Mouse (Mus musculus) mammary gland, adult 2 months (tissue): ENCODE data around the gene L1cam. TPM values are rescaled to one million over a fixed set of nuclear protein-coding genes. Genes with fewer than 3 reads are reported as not detected.

Experiments
- polyA plus RNA-seq: library from polyadenylated mRNA; depleted of rRNA; stranded (reverse); fragments of >200 nt; gene quantifications from 2 replicates; pipeline ENCODE4 v1.2.3, GENCODE M21; 2012; ENCODE audit warnings: low replicate concordance; rRNA removed

L1cam gene
- 3.8 and 4.2 TPM in 2 replicates for polyA plus RNA-seq

DNA sequence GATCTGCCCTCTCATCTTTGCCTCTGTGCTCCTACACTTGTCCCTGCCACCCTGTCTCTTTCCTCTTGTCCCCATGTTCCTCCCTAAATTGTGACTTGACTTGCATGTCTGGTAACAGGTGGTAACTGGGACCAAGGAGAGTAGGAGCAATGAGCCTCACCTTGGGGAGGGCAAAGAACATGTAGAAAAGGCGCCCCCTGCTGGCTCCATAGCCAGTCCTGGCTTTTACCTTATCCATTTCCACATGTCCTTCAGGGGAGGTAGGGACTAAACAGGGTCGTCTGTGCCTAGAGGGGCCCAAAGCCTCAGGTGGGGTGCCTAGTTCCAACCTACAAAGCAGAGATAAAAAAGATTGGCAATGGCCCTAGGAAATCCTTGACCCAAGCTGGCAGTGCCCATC, at the start of gene L1cam:
L1cam (minus strand) TSS at position 387 of the 400 bp plus-strand sequence.

GRCm38 (mm10) chrX:73930402-73931062, 34.6 kb upstream of the L1cam start, which contains the start of gene Renbp:
Gene Renbp, minus strand, starts transcription at chrX:73930850.

GRCm38 (mm10) chrX:73921823-73922549, 26.1 kb upstream of the L1cam start, which contains the start of the genes Arhgap4 and Naa10:
Gene Arhgap4, minus strand, starts transcription at chrX:73921870.
Gene Naa10, minus strand, starts transcription at chrX:73921944.

DNA sequence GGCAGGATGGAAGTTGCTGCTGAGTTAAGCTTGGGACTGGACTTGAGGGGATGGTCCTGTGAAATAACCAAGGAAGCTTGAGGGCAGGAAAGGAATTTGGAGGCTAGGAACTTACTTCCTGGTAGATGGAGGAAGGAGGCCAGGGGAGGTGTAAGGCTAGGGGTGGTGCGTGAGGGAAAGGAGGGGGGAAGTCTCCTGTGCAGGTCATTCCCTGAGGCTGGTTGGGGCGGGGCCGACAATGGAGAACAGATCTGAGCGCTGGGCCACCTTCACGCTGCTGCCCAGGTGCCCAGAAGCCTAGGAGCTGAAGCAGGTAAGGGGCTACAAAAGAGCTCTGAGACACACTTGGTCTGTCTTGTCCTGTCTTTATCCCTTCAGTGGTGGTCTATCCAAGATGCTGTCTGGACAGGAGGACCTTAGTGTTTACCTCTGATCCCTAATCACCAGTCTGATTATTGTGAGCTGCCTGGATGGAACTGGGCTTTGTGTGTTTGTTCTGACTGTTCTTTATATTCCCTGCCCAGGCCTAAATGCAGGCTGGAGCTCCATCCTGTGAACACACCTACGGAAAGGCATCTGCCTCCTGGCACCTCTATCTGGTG, 4.3 kb downstream of the L1cam start, which contains the start of gene Avpr2:
Avpr2 (plus strand) TSS at position 552 of the 602 bp plus-strand sequence.

GRCm38 (mm10) chrX:73824185-73825151, 71.4 kb downstream of the L1cam start, which contains the start of gene Pdzd4:
Gene Pdzd4, minus strand, starts transcription at chrX:73824969.

Other genes with a start within 250 kb of the L1cam start
- 3.1 and 7.9 TPM in 2 replicates for gene Pnck, start 236.0 kb downstream of the L1cam start, polyA plus RNA-seq
- 32.4 and 66.4 TPM in 2 replicates for gene Slc6a8, start 223.0 kb downstream of the L1cam start, polyA plus RNA-seq
- 52.1 and 145 TPM in 2 replicates for gene Bcap31, start 179.9 kb downstream of the L1cam start, polyA plus RNA-seq
- 54.7 and 56.8 TPM in 2 replicates for gene Abcd1, start 179.5 kb downstream of the L1cam start, polyA plus RNA-seq
- gene Plxnb3, start 139.0 kb downstream of the L1cam start, polyA plus RNA-seq = 1.1 and 2.1 TPM in 2 replicates
- 33.8 and 40.9 TPM in 2 replicates for gene Srpk3, start 121.7 kb downstream of the L1cam start, polyA plus RNA-seq
- gene Idh3g, start 109.2 kb downstream of the L1cam start, polyA plus RNA-seq = 290 and 957 TPM in 2 replicates
- 196 and 219 TPM in 2 replicates for gene Ssr4, start 109.1 kb downstream of the L1cam start, polyA plus RNA-seq
- gene Pdzd4, start 71.1 kb downstream of the L1cam start, polyA plus RNA-seq = 1.9 and 2.8 TPM in 2 replicates
- gene Avpr2, start 4.0 kb downstream of the L1cam start, polyA plus RNA-seq = not detected in 2 replicates
- 109 and 157 TPM in 2 replicates for gene Arhgap4, start 25.8 kb upstream of the L1cam start, polyA plus RNA-seq
- gene Naa10, start 25.8 kb upstream of the L1cam start, polyA plus RNA-seq = 45.5 and 58.2 TPM in 2 replicates
- 14.0 and 16.6 TPM in 2 replicates for gene Renbp, start 34.7 kb upstream of the L1cam start, polyA plus RNA-seq
- gene Hcfc1, start 70.3 kb upstream of the L1cam start, polyA plus RNA-seq = 29.8 and 73.5 TPM in 2 replicates
- gene Irak1, start 127.8 kb upstream of the L1cam start, polyA plus RNA-seq = 228 and 351 TPM in 2 replicates
- 2.1 TPM in 1 of 2 replicates, not detected in the other for gene Opn1mw, start 231.4 kb upstream of the L1cam start, polyA plus RNA-seq
- gene Mecp2, start 239.3 kb upstream of the L1cam start, polyA plus RNA-seq = 6.0 and 8.2 TPM in 2 replicates